Mouse (Mus musculus) lung, postnatal 36 days (tissue): ENCODE measurements at regions not wholly inside any gene's neighbourhood (a gene's known extent, or its start where the extent isn't known, plus 50 kb on each side); places are given as distances from the start of the nearest gene placed in this dataset.

ENCODE experiments used
- DNase-seq: peaks from one replicate; pipeline ENCODE4 v3.0.0; 2022; ENCODE audit warnings: mixed read lengths

DNA sequence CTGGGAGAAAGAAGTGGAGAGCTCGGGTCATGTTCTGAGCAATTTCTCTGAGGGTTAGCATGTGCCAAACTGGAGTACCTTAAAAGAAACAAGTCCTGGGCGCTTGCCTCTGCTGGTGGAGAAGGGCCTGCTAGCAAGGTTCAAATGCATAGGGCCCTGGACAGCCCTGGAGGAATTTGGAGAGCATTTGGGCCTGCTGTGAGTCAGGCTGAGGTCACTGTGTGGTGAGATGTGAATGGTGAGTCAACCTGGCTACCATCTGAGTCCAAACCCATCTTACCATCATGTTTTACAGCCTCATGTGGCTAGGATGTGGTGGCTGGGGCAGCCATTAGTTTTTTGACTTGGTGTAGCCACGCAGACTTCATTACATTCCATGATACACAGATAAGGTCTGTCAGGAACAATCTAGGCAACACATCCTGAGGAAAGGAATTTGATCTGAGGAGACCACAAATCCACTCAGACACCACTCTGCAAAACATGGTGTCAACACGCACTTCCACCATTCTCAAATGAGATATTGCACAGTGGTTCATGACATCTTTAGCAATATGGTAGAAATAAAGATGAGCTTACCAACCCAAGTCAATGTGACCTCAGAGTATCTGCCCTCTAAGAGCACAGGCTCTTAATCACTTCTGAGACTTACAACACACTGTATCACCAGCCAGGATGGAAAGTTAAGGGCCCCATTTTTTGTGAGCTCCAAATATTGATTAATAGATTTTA, 83.1 kb downstream of the Thbs2 start:
- no peak for DNase-seq

- DNase-seq, result no peak
Measured at GRCm38 (mm10) chr17:14608845-14609244, 85.2 kb downstream of the Thbs2 start.

GRCm38 (mm10) chr17:14606356-14606989, 87.6 kb downstream of the Thbs2 start:
- no peak for DNase-seq

- no peak for DNase-seq
Measured at GRCm38 (mm10) chr17:14599681-14600080, 94.4 kb downstream of the Thbs2 start.

DNA sequence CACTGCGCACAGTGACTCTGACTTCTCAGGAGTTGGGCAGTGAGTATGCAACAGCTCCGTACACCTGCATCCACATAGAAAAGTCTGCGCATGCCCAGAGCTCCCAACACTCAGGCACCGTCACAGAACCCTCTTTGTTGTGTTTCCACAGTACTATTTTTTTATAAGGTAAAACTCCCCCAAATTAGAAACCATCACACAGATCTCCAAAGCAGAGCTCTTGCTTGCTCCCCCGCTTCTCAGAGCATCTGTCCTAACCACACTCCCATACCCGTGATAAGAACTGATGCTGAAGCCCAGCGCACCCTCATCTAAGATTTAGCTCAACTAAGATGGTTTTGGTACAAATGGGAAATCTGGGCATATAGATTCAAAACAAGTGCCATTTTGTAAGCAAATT, 97.6 kb downstream of the Thbs2 start:
- DNase-seq, result no peak

- DNase-seq, result no peak
Measured at GRCm38 (mm10) chr17:14595525-14595924, 98.5 kb downstream of the Thbs2 start.

- DNase-seq, result no peak
Measured at GRCm38 (mm10) chr17:14588086-14588817, 105.8 kb downstream of the Thbs2 start.

- no peak for DNase-seq
Measured at GRCm38 (mm10) chr17:14579671-14580070, 114.4 kb downstream of the Thbs2 start.

DNA sequence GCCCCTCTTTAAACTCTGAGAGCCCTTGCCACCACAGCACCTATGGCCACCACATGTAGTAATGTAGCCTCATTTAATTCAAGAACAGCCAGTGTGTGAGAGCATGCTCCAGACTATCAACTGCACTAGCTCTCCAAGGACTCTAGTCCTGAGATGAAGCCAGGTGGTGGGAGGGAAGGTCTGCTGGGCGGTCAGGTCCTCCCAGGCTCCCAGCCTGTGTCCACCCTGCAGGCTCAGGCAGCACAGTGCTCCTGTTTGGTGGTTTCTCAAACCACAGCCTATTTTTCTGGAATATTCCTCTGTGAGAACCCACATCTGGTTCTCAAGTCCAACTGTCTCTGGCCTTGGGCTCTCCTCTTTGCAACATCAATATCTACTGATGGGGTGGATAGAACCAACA, 115.3 kb downstream of the Thbs2 start:
- no peak for DNase-seq

- no peak for DNase-seq
Measured at GRCm38 (mm10) chr17:14578194-14578593, 115.8 kb downstream of the Thbs2 start.

- DNase-seq, result no peak
Measured at GRCm38 (mm10) chr17:14576159-14576558, 117.9 kb downstream of the Thbs2 start.

- no peak for DNase-seq
Measured at GRCm38 (mm10) chr17:14571143-14571542, 122.9 kb downstream of the Thbs2 start.

DNA sequence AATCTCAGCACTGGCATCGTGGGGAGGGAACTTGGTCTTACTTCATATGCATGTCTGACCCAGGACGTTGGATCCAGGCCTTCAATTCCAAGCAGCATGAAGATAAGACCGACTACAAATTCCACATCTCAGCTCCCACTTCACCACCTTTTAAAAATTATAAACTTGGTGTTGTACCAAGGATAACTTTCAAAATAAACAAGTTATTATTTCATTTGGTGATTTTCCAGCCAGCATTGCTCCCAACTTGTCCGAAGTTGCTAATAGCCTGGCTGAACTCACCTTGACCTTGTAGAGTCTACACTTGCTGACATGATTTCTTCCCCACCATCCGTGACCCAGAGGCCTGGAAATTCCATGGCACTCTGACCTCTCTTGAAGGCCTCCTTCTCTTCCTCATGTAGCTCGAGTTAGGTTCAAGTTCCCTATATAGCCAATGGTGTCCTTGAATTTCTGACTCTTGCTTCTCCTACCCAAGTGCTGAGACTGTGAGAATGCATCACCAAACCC, 123.7 kb downstream of the Thbs2 start:
- no peak for DNase-seq

DNA sequence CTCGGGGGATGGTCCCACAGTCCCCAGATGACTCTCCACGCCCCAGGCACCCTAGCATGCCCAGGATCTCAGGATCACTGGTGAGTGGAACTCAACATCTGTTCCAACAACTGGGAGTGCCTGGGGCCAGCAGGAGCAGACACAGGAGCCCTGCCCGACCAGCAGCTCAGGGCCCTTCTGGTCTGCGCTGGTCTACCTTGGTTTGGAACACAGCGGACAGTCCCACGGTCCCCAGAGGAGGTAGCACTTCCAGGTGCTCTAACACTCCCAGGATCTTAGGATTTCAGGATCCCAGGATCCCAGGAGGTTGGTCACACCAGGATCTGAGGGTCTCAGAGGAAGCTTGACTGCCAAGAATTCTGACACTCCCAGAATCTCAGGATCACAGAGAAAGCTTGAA, 131.8 kb downstream of the Thbs2 start:
- no peak for DNase-seq

- no peak for DNase-seq
Measured at GRCm38 (mm10) chr17:14557214-14557613, 136.8 kb downstream of the Thbs2 start.

- DNase-seq, result no peak
Measured at GRCm38 (mm10) chr17:14553195-14553594, 140.8 kb downstream of the Thbs2 start.

- DNase-seq, result no peak
Measured at GRCm38 (mm10) chr17:14552081-14552480, 142.0 kb downstream of the Thbs2 start.

DNA sequence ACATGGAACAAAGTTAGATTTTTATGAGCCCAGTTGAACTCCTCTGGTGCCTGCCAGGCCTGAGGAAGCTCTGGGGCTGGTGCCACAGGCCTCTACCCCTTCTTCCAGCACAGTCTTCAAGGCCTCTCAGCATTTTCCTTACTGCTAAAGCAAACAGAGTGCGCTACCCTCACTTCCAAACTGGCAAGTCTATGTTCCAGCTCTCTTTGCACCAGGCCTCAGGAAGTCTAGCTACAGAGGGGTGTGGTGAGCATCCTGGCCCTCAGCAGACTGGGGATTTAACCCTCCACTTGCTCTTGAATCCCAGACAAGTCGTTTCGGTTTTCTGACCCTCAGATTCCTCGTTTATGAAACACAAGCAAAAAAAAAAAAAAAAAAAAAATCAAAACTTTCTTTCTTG, 142.4 kb downstream of the Thbs2 start:
- DNase-seq, result no peak

DNA sequence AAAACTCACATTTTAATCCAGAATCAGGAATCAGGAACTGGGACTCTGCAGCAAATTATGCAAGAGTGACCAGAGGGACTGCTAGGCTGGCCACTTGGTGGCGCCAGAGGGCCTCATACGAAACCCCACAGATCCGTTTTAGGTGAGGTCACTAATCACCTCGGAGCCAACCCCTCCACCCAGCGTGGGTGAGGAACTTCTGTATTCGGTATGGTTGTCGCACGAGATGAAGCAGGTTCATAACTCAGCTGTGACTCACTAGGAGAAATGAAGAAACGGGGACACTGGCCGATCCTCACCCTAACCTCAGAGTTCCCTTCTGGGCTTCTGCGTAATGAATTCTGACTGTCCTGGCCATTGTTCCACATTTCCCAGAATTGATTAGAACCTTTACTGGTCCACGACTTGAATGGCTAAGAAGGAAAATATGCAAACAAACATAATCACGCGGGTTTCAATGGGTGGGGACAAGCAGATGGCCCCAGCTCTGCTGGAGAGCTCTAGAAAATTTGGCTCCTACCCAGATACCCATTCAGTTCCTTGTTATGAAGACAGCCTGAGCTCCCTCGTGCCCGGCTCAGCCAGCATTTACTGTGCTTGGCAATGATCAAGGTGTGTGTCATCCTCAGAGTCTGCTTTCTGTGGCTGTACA, 148.1 kb downstream of the Thbs2 start:
- DNase-seq, result peak; percentile 76

GRCm38 (mm10) chr17:14544343-14545002, 149.6 kb downstream of the Thbs2 start:
- DNase-seq, result no peak

DNA sequence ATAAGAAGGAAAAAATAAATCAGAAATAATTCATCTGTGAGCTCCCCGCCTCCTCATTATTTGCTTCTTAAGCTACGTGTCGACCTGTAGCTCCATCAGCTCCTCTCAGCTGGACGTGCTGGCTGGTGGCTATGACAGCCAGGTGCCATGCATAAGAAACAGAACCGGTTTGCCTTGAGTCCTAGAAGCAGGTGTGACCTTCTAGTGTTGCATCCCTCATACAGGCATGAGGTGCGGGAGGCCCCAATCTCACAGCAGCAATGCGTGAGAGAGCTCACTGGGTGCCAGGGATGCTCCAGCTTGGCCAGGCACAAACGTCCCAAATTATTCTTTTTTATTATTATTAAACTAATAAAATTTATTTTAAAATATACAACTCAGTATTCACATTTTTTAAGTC, 153.0 kb downstream of the Thbs2 start:
- DNase-seq, result no peak

DNA sequence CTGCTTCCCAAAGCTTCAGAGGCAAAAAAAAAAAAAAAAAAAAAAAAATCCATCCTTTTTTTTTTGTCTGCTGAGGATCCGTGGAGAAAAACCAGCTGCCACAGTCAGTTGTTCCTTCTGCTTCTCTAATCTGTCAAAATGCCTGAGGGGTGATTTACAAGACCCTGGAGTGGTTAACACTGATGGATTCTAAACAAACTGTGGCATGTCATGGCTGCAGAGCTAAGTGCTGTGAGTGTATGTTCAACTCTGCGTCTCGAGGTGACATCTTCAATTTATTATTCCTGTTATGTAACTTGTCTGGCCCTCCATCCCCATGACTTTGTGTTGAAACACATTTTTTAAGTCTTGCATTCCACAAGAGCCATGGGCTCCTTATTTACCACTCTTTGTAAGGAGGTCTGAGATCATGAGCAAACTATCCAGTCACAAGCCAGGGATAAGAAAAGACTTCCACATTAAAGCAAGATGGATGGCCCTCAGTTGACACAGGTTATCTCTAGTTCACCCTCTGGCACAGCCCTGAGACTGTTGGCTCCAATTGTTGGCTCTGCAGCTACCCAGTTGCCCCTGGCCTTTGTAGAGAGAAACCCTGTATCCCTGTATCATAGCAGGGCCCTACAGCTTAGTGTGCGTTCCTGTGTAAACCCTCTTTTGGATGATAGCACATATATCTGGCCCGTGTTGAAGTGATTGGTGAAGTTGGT, 153.6 kb downstream of the Thbs2 start:
- peak; percentile 43 for DNase-seq
